Mouse (Mus musculus) skeletal muscle tissue, adult 2 months (tissue): ENCODE results near the gene Hacd3.
A peak's percentile ranks its signal among the peaks of the same experiment; 100 is the strongest.
"Not testable (repeated sequence)": the region's sequence is repeated elsewhere in the genome, so short reads cannot be mapped to it uniquely, and the experiment has no call there.

Experiments used
- DNase-seq: peaks from one replicate; pipeline ENCODE4 v3.0.0-alpha.2; 2012; ENCODE audit warnings: low read depth, low spot score

Hacd3 gene

GRCm38 (mm10) chr9:65016978-65017827 is 4.3 kb downstream of the Hacd3 start:
- no peak for DNase-seq

GRCm38 (mm10) chr9:65016241-65016977 is 5.1 kb downstream of the Hacd3 start:
- no peak for DNase-seq

- DNase-seq: no peak
Measured at GRCm38 (mm10) chr9:65015461-65016222, 5.9 kb downstream of the Hacd3 start.

GRCm38 (mm10) chr9:65011304-65011703 is 10.2 kb downstream of the Hacd3 start:
- no peak for DNase-seq

GRCm38 (mm10) chr9:65010632-65011031 is 10.9 kb downstream of the Hacd3 start:
- DNase-seq: no peak

- no peak for DNase-seq
Measured at GRCm38 (mm10) chr9:65005737-65006136, 15.8 kb downstream of the Hacd3 start.

- no peak for DNase-seq
Measured at GRCm38 (mm10) chr9:65001481-65001880, 20.0 kb downstream of the Hacd3 start.

GRCm38 (mm10) chr9:64995464-64995863 is 26.0 kb downstream of the Hacd3 start:
- not testable (repeated sequence) for DNase-seq

GRCm38 (mm10) chr9:64990291-64990690 is 31.2 kb downstream of the Hacd3 start:
- DNase-seq: no peak

GRCm38 (mm10) chr9:64988443-64988842 is 33.0 kb downstream of the Hacd3 start:
- no peak for DNase-seq

GRCm38 (mm10) chr9:64987651-64988050 is 33.8 kb downstream of the Hacd3 start:
- DNase-seq: no peak

GRCm38 (mm10) chr9:64985807-64986206 is 35.7 kb downstream of the Hacd3 start:
- DNase-seq: no peak

- no peak for DNase-seq
Measured at GRCm38 (mm10) chr9:64985037-64985794, 36.3 kb downstream of the Hacd3 start.

GRCm38 (mm10) chr9:64981904-64982303 is 39.6 kb downstream of the Hacd3 start:
- DNase-seq: no peak

- DNase-seq: no peak
Measured at GRCm38 (mm10) chr9:64980548-64980947, 40.9 kb downstream of the Hacd3 start.

- no peak for DNase-seq
Measured at GRCm38 (mm10) chr9:64960978-64961320, 60.5 kb downstream of the Hacd3 start.

GRCm38 (mm10) chr9:64960117-64960977 is 61.1 kb downstream of the Hacd3 start, which contains the start of gene Ints14:
Ints14 (plus strand) TSS chr9:64960905.
- DNase-seq: peak; percentile 89

GRCm38 (mm10) chr9:64957276-64957675 is 64.2 kb downstream of the Hacd3 start:
- DNase-seq: no peak

- no peak for DNase-seq
Measured at GRCm38 (mm10) chr9:64956337-64956736, 65.2 kb downstream of the Hacd3 start.

- no peak for DNase-seq
Measured at GRCm38 (mm10) chr9:64953190-64953589, 68.3 kb downstream of the Hacd3 start.
